Mouse (Mus musculus): ENCODE results near the gene Wdfy3. TPM values are rescaled to one million over a fixed set of nuclear protein-coding genes. Genes with fewer than 3 reads are reported as not detected.
"Not testable (repeated sequence)": the region's sequence is repeated elsewhere in the genome, so short reads cannot be mapped to it uniquely, and the experiment has no call there.

Gene Wdfy3
- total RNA-seq, 1 experiment from 2014 or later = 20.8 TPM

GRCm38 (mm10) chr5:102009606-102010005 lies 60.1 kb downstream of the Wdfy3 start:
- no peak for ATAC-seq (ENCODE audit: extremely low read depth, insufficient number of reproducible peaks, low FRiP score, poor library complexity, severe bottlenecking)

DNA sequence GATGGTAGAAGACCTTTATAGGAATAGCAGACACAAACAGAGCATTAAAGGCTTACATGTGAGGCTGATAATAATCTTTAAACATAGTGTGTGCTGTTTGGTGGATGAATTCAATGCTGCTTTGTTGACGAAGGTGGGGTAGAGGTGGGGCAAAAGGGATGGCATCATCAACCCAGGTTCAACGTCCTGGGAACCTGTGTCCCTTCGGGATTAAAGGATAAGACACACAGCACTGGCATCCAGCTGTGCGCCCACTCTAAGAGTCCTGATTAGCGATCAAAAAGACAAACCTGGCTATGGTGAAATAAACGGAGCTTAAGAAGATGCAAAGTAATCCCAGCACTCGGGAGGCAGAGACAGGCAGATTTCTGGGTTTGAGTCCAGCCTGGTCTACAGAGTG lies 61.0 kb downstream of the Wdfy3 start:
- ATAC-seq (ENCODE audit: extremely low read depth, insufficient number of reproducible peaks, low FRiP score, poor library complexity, severe bottlenecking) = no peak

DNA sequence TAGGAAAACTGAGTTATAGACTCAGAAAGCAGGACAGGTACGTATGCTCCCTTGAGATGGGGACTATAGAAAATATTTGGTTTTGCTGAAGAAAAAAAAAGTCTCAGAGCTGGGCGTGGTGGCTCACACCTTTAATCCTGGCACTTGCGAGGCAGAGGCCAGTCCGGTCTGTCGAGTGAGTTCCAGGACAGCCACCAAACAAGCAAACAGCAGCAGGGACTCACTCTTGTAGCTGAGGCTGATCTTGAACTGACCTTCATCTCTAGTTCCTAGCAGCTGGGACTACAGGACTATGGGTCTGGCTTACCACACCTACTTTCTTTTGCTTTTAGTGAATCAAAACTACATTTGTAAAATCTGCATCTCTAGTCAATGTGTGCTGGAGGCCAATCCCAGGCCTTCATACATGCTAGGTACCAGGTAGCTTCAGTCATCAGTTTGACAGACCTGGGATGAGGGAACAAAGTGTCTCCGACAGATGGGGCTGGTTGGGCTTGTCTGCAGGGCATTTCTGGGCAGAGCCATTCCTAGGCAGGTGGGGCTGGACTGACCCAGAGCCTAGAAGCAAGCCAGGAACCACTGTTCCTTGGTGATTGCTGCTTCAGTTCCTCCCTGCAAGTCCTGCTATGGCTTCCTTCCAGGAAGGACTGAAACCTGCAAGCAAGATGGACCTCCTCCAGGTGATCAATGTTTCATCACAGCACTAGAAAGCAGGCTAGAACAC lies 63.3 kb downstream of the Wdfy3 start:
- no peak for ATAC-seq (ENCODE audit: extremely low read depth, insufficient number of reproducible peaks, low FRiP score, poor library complexity, severe bottlenecking)

DNA sequence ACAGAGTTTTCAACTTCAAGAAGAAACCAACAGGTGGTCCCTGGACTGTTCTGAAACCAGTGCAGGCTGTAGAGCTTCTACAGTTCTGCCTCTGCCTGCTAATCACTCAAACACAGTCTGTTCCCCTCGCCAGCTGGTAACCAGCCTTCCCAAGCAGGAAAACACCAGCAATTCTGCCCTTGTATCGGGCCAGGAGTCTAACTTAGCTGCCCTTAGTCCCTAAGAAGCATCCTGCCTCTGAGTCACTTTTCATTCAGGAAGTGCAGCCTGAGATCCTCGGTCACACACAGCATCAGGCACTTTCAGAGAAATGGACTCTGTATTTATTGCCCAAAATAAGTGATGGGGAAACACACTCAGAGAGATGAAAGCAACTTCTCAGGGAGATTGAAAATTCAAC lies 66.3 kb downstream of the Wdfy3 start:
- ATAC-seq (ENCODE audit: extremely low read depth, insufficient number of reproducible peaks, low FRiP score, poor library complexity, severe bottlenecking) = no peak

GRCm38 (mm10) chr5:102001026-102001425 lies 68.7 kb downstream of the Wdfy3 start:
- ATAC-seq (ENCODE audit: extremely low read depth, insufficient number of reproducible peaks, low FRiP score, poor library complexity, severe bottlenecking) = no peak

DNA sequence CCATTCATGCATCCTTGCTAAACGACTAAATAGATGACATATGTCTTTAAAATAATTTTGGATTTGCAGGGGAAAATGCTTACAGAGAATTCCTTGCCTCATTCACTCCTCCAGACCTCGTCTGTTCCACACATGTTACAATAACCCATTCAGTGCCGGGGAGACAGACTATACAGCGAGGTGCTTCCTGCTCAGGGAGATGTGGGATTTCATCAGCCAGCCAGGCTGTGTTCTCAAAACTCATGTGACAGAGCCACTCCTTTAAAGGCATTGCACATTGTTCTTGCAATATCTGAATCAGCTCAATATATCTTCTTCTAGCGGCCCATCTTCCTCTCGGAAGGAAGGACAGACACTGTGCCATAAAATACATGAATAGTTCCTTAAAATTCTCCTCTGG lies 70.8 kb downstream of the Wdfy3 start:
- no peak for ATAC-seq (ENCODE audit: extremely low read depth, insufficient number of reproducible peaks, low FRiP score, poor library complexity, severe bottlenecking)

DNA sequence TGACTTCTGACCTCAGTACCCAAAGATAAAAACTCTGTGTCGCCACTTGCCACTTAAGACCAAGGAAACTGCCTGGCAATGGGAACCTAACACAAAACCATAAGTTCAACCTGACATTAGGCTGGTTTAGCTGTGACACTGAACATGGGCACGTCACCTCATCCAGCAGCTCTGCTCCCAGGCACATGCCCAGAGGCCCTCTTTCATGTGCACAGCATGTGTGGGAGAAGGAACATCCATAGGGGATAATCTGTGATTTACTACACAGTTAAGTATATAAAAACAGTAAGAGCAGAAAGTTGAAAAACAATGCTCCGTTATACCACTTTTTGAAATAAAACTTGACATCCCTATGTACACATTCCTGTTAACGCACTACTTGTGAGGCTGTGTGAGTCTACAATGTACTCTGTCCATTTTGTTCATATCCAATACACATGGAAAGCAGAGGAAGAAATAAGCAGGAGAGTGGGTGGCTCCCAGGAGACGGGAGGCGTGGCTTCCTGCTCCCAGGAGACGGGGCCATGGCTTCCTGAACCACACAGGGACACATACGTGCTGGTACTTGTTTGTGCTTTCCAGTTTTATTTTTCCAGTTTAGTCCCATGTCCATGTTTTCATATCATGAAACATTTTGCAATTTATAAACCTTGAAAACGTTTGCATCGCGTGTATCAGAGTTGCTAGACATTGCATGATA lies 73.5 kb downstream of the Wdfy3 start:
- ATAC-seq (ENCODE audit: extremely low read depth, insufficient number of reproducible peaks, low FRiP score, poor library complexity, severe bottlenecking) = no peak

DNA sequence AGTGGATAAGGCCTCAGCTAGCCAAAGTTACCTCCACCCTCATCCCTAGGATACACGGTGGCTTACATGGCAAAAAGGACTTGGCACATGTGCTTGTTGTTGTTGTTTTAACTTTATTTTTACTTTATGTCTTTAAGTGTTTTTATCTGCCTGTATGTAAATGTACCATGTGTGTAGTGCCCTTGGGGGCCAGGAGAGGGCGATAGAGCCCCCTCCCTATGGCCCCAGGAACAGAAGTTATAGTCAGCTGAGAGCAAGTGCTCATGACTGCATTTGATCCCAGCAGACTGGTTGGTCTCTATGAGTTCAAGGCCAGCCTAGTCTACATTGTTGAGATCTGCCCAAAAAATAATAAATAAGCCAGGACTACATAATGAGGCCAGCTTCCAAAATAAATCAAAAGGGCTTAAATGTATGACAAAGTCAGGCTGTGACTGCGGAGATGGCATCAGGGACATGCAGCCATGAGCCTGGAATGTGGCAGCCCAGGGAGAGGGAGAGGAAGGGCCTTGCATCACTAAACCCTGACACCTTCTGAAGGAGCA lies 74.2 kb downstream of the Wdfy3 start:
- peak; percentile 80 for ATAC-seq (ENCODE audit: extremely low read depth, insufficient number of reproducible peaks, low FRiP score, poor library complexity, severe bottlenecking)

GRCm38 (mm10) chr5:101993996-101994395 lies 75.7 kb downstream of the Wdfy3 start:
- no peak for ATAC-seq (ENCODE audit: extremely low read depth, insufficient number of reproducible peaks, low FRiP score, poor library complexity, severe bottlenecking)

DNA sequence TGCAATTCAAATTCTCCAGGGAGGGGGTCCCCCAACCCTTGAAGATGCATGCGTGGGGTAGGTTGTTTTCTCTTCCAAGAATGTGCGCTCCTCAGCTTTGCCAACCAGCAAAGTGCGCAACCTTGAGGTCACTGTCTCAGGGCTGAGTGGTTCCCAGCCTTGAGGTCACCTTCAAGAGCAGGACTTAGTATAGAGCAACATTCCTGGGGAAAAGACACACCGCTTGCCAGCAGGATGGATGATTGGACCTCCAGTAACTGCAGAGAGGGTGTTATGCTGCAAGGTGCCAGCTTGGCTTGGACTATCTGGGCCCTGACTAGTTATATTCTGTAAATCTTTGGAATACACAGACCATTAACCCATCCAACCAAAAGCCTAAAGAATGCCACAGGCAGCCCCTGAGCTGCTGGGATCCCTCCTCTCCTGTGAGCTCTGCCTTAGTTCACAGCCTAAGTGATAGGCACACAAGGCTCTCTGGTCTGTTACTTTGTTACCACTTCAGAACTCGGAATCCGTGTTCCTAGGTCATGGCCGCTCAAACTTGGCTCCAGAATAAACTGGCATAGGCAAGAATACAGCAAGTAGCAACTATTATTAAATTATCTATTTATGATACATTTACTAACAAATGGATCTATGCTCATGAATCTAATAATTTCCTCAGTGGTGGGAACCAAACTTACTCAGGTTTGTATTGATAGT lies 76.6 kb downstream of the Wdfy3 start:
- ATAC-seq (ENCODE audit: extremely low read depth, insufficient number of reproducible peaks, low FRiP score, poor library complexity, severe bottlenecking) = no peak

DNA sequence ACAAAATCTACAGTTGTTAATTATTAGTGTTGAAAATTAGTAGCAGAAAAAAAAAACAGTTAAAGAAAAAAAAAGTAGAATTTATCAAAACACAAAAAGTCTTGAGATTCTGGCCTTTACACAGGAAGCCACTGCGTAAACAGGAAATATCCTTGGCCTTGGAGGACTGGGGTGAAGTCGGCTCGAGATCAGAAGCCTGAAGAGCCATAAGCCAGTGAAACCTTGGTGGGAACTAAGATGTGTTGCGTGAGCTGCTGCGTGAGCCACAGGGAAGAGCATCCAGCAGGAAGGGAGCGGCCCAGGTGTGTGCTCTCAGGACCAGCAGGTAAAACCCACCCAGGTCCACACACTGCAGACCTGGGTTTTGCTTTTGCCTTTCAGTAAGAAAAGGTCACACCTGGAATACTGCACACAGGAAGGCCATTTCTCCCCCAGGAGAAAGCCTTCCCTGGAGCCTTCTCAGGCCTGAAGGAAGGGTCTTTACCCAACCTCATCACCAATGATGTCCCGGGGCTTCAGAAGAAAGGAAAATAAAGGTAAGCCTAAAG lies 79.3 kb downstream of the Wdfy3 start:
- no peak for ATAC-seq (ENCODE audit: extremely low read depth, insufficient number of reproducible peaks, low FRiP score, poor library complexity, severe bottlenecking)

DNA sequence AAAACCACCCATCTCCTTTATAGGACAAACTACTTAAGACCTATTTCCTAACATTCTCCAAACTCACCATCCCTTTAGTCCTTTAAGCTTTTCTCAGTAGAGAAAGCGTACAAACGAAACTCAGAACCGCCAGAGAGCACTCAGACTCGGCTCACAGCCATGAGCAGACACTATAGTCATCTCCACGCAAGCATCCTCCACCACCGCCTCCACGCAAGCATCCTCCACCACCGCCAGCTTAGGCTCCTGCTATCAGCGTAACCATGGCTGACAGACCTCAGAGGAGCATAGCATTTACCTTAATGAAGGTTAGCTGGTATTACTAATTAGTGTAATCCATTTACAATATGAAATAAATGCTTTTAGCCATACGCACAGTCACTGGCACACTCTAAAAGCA lies 81.2 kb downstream of the Wdfy3 start:
- ATAC-seq (ENCODE audit: extremely low read depth, insufficient number of reproducible peaks, low FRiP score, poor library complexity, severe bottlenecking) = no peak

- ATAC-seq (ENCODE audit: extremely low read depth, insufficient number of reproducible peaks, low FRiP score, poor library complexity, severe bottlenecking) = no peak
These were observed 83.0 kb downstream of the Wdfy3 start for GRCm38 (mm10) chr5:101986694-101987093.

DNA sequence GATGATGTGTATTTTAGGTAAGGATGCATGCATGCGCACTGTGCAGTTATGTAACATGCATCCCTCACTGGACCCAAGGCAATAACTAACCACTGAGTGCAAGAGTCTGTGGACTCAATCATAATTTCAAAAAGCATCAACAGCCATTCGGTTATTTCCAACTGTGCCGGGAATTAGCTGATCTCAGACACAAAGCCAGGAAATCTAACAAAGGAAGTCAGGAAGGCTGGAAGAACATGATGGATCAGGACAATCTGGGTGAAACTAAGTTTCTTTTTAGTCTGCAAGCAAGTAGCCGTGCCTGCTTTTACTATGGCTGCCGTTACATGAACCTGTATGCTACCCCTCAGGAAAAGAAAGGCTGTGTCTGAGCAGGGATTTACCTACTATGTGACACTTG lies 87.5 kb downstream of the Wdfy3 start:
- no peak for ATAC-seq (ENCODE audit: extremely low read depth, insufficient number of reproducible peaks, low FRiP score, poor library complexity, severe bottlenecking)

GRCm38 (mm10) chr5:101979594-101979993 lies 90.1 kb downstream of the Wdfy3 start:
- no peak for ATAC-seq (ENCODE audit: extremely low read depth, insufficient number of reproducible peaks, low FRiP score, poor library complexity, severe bottlenecking)

DNA sequence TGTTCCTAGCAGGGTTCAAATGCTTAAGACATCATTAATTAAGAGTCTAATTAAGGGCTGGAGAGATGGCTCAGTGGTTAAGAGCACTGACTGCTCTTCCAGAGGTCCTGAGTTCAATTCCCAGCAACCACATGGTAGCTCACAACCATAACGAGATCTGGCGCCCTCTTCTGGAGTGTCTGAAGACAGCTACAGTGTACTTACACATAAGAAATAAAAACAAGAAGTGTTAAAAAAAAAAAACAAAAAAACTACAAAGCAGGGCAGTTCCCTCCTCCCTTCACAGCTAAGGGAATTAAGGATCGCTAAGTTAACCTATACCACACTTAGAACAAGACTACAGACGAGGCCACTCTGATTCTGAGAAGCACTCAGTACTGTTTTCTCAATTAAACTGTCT lies 97.1 kb downstream of the Wdfy3 start:
- ATAC-seq (ENCODE audit: extremely low read depth, insufficient number of reproducible peaks, low FRiP score, poor library complexity, severe bottlenecking) = not testable (repeated sequence)

DNA sequence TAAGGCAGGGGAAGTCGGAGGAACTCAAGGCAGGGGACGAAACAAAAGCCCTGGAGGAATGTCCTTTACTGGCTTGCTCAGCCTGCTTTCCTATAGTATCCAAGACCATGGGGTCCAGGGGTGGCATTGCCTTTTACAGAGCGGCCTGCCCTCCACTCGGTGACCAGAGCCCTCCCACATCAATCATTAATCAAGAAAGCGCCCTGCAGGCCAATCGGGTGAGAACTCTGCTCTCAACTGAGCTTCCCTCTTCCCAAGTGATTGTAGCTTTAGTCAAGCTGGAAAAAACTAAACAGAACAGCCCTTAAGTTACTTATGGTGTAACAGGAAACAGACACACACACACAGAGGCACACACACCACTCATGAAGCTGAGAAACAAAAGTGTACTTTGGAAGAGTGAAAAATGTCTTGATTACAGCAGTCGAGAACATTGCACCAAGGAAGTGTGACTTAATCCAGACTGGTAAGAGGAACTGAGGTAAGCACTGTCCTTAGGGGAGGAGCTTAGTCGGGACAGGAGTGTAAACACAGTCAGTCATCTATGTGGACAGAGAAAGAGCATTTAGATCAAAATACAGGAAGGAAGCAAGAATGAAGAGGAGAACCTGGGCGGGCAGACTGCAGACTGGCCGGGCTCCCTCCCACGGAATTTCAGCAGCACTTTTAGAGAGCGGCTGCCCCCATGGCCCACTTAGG lies 101.4 kb downstream of the Wdfy3 start:
- peak; percentile 98 for ATAC-seq (ENCODE audit: extremely low read depth, insufficient number of reproducible peaks, low FRiP score, poor library complexity, severe bottlenecking)

DNA sequence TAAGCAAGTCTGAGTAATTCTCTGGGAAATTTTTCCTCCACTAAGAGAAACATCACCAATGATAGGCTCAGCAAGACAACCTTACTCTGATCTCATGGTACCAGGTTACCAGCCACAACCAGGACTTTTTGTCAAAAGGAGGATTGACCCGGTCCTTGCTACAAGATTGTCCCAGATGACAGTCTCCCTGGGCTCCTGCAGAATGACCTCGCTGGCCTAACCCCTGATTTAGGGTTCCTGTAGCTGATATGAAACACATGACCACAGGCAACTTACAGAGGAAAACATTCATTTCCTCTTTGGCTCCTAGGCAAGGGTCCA lies 101.9 kb downstream of the Wdfy3 start:
- ATAC-seq (ENCODE audit: extremely low read depth, insufficient number of reproducible peaks, low FRiP score, poor library complexity, severe bottlenecking) = peak; percentile 6; the same call in 1 of the 2 replicates

DNA sequence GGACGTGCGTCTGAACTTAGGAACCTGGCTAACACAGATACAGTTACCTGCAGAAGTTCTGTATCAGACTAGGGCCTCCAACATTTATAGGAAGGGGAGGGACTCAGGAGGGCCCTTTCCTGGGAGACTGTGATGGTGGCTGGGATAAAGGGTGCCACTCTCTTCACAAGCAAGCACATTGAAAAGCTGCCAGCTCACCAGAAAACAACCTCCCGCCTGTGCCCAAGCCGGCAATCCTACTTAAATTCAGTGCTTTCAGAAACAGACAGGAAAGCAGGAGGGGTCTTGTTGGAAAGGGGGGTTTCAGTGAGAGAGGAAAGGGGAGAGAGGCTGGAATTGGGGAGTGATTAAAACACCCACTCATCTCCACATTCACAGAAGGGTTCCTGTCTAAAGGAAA lies 106.9 kb downstream of the Wdfy3 start:
- ATAC-seq (ENCODE audit: extremely low read depth, insufficient number of reproducible peaks, low FRiP score, poor library complexity, severe bottlenecking) = no peak

Data from neutrophil, adult 5-6 weeks (primary cell).